Mouse (Mus musculus) hematopoietic stem cell, adult 5-6 weeks (primary cell): ENCODE measurements at regions not wholly inside any gene's neighbourhood (a gene's known extent, or its start where the extent isn't known, plus 50 kb on each side); places are given as distances from the start of the nearest gene placed in this dataset.

ENCODE experiments used
- ATAC-seq, 2 experiments: fragments of 125-278 bp in 1 of 2; replicated peaks in 1 of 2; 2 replicates each; pipeline ENCODE4 v1.8.0; 2016 to 2017; ENCODE audit warnings: inconsistent platforms in 2 of 2, mild to moderate bottlenecking in 2 of 2, moderate number of reproducible peaks in 2 of 2, low read depth in 1 of 2, moderate TSS enrichment in 1 of 2; ENCODE audit not compliant: low FRiP score in 2 of 2, poor library complexity in 2 of 2, severe bottlenecking in 2 of 2, insufficient read depth in 1 of 2, low TSS enrichment in 1 of 2

DNA sequence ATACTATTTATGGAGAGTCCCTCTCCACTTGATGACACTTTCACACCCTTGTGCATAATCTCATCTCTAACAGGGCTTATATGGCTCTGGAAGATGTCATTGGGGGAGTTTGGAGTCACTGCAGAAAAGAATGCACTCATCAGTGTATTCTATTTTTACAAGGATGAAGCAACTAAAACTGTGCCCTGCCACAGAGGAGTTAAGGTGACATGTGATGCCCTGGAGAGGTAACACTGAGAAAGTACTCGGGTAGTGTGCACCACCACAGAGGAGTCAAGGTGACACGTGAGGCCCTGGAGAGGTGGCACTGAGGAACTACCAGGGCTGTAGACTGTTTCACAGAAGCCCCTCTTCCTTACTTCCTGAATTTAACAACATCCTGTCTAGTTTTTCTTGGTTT lies 53.2 kb downstream of the Tigd2 start:
- 0 out of 4 replicates have a peak, but pooled peaks of 1 of the 2 experiments have one; percentile 36 for ATAC-seq

DNA sequence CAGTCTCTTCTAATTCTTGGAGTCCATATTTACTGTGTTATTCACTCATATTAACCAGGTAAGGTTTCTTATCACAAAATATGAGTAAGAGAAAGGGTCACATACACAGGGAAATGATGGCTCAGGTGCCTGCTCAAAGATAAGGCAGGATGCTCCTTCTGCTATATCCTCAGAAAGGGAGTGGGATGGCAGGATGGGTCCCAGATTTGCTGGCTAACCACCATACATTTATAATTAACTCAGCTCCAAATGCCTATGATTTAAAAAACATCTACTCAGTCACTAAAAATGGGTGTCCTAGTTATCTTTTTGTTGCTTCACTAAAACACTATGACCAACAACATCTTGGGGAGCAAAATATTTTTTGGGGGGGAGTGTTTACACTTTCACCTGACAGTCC lies 56.3 kb downstream of the Tigd2 start:
- no peak for ATAC-seq

DNA sequence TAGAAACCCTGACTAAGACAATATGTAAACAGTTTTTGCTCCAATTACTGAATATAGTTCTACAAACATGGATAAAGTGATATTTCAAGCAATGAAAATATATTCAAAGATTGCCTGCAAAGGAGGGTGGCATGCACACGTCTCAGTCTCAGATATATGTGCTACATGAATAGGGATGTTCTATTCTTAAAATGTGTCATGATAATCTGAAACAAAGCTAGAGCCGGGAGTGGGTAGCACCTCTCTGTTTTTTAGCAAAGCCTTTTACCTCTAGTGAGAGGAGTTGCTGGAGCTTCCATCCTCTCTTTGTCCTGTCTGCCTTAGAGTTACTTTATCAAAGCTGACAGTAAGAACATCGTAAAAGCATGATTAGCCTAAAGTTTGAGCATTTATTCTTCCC lies 65.5 kb downstream of the Tigd2 start:
- no peak for ATAC-seq
